Mouse (Mus musculus) kidney, adult 8-10 months (tissue): ENCODE results near the gene Trim71.

ENCODE experiments used
- DNase-seq, 2 experiments: peaks; one replicate each; pipeline ENCODE4 v3.0.0; 2022

The Trim71 gene

DNA sequence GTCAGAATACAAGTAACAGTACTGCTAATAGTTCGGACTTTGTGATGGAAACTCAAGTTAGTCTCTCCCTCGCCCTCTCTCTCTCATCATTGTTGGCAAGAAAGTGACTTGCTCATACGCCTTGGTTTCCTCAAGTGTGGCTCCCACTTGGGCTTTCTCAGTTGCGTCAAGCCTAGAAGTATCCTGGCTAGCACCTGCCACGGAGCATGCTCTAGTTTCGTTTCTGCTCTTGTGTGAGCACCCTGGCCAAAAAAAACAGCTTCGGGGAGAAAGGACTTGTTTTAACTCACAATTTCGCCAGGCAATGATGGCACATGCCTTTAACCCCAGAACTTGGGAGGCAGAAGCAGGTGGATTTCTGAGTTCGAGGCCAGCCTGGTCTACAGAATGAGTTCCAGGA, 87.2 kb downstream of the Trim71 start:
- DNase-seq = no peak

GRCm38 (mm10) chr9:114471892-114472291, 92.3 kb downstream of the Trim71 start:
- DNase-seq = no peak

DNA sequence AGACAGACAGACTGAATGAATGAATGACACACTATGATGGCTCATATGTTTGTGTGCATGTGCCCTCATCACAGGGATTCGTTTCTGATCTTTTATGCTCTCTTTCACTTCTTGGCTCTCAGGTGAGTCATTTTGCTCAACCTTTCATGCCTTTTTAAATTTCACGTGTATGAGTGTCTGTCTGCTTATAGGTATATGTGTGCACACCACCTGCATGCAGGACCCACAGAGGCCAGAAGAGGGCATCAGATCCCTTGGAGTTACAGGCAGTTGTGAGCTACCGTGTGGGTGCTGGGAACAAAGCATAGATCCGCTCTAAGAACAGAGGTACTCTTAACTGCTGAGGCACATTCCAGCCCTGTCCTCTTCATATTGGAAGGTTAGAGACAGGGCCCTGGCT, 95.5 kb downstream of the Trim71 start:
- no peak for DNase-seq

- DNase-seq = no peak
Measured at GRCm38 (mm10) chr9:114468217-114468616, 96.0 kb downstream of the Trim71 start.

GRCm38 (mm10) chr9:114466871-114467270, 97.3 kb downstream of the Trim71 start:
- no peak for DNase-seq

- no peak for DNase-seq
Measured at GRCm38 (mm10) chr9:114465442-114465841, 98.7 kb downstream of the Trim71 start.

- no peak for DNase-seq
Measured at GRCm38 (mm10) chr9:114462569-114462968, 101.6 kb downstream of the Trim71 start.

DNA sequence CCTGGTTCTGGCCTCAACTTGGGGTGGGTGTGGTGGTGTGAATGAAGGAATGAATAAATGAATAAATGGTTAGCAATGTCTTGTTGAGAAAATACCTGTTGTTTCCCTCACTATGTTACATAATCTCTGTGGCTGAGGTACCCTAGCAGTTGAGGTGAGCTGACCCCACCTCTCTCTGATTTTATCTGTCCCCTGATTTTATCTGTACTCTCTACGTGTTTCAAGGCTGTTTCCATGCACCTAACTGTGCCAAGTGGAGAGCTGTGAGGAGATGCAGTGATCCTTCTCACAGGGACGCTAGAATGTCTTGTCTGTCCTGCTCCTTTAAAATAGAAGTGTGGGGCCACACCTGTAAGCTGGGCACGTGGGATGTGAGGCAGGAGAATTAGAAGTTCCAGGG, 105.7 kb downstream of the Trim71 start:
- DNase-seq = no peak
